Mouse (Mus musculus) myocyte (in vitro differentiated cells): Measurements from ENCODE around the gene Rgs14.

Source experiments
- CEBPB ChIP-seq: IDR thresholded peaks from 2 replicates; pipeline ENCODE4 v1.6.1; 2011; ENCODE audit warnings: mild to moderate bottlenecking, moderate library complexity; ENCODE audit not compliant: poor library complexity, insufficient read depth, severe bottlenecking
- E2F4 ChIP-seq: IDR thresholded peaks from one replicate; pipeline ENCODE4 v1.6.1; 2011; ENCODE audit warnings: mild to moderate bottlenecking, control low read depth, moderate library complexity; ENCODE audit not compliant: insufficient read depth
- MAX ChIP-seq: IDR thresholded peaks from one replicate; pipeline ENCODE4 v1.6.1; 2011; ENCODE audit warnings: low read depth, mild to moderate bottlenecking, control low read depth
- MYOD1 ChIP-seq, 3 experiments: IDR thresholded peaks; one replicate each; pipeline ENCODE4 v1.6.1; 2011; ENCODE audit warnings: control low read depth in 2 of 3, low read depth in 2 of 3, mild to moderate bottlenecking in 2 of 3, moderate library complexity in 1 of 3; ENCODE audit not compliant: insufficient read length in 2 of 3, control insufficient read depth in 1 of 3
- MYOG ChIP-seq, 3 experiments: IDR thresholded peaks; one replicate each; pipeline ENCODE4 v1.6.1; 2011; ENCODE audit warnings: control low read depth in 2 of 3, low read depth in 2 of 3, mild to moderate bottlenecking in 2 of 3; ENCODE audit not compliant: insufficient read length in 2 of 3, control insufficient read depth in 1 of 3, insufficient read depth in 1 of 3
- POLR2A ChIP-seq: IDR thresholded peaks from one replicate; pipeline ENCODE4 v1.6.1; 2011; ENCODE audit warnings: low read depth, mild to moderate bottlenecking, control low read depth, moderate library complexity; ENCODE audit not compliant: insufficient read length
- REST ChIP-seq: IDR thresholded peaks from one replicate; pipeline ENCODE4 v1.6.1; 2011; ENCODE audit warnings: mild to moderate bottlenecking, control low read depth, moderate library complexity; ENCODE audit not compliant: insufficient read depth, insufficient read length
- SRF ChIP-seq: IDR thresholded peaks from one replicate; pipeline ENCODE4 v1.6.1; 2011; ENCODE audit warnings: low read depth; ENCODE audit not compliant: control insufficient read depth, insufficient read length
- TCF12 ChIP-seq: IDR thresholded peaks from one replicate; pipeline ENCODE4 v1.6.1; 2011; ENCODE audit warnings: mild to moderate bottlenecking, control low read depth; ENCODE audit not compliant: poor library complexity, insufficient read depth, severe bottlenecking
- TCF3 ChIP-seq: IDR thresholded peaks from one replicate; pipeline ENCODE4 v1.6.1; 2011; ENCODE audit warnings: low read depth, control low read depth; ENCODE audit not compliant: insufficient read length
- USF1 ChIP-seq: IDR thresholded peaks from one replicate; pipeline ENCODE4 v1.6.1; 2011; ENCODE audit warnings: low read depth, mild to moderate bottlenecking, control low read depth, moderate library complexity

GRCm38 (mm10) chr13:55361145-55361544 lies 8.4 kb upstream of the Rgs14 start:
- TF ChIP-seq TCF3 = no peak
- no peak for TF ChIP-seq POLR2A
- no peak for TF ChIP-seq MAX
- TF ChIP-seq TCF12 = no peak
- TF ChIP-seq USF1 = no peak
- TF ChIP-seq E2F4 = no peak
- TF ChIP-seq MYOG (IDR thresholded peaks at IDR 0.05; ENCODE audit: control insufficient read depth in 1 of 3, insufficient read depth in 1 of 3, insufficient read length in 2 of 3, low read depth in 2 of 3) = no peak
- TF ChIP-seq SRF = no peak
- TF ChIP-seq REST = no peak
- no peak for TF ChIP-seq CEBPB
- TF ChIP-seq MYOD1 (IDR thresholded peaks at IDR 0.05; ENCODE audit: control insufficient read depth in 1 of 3, insufficient read length in 2 of 3, low read depth in 2 of 3) = no peak
